Comparison of ENCODE assay signal across 9 mouse cellular contexts in the genomic region with DNA sequence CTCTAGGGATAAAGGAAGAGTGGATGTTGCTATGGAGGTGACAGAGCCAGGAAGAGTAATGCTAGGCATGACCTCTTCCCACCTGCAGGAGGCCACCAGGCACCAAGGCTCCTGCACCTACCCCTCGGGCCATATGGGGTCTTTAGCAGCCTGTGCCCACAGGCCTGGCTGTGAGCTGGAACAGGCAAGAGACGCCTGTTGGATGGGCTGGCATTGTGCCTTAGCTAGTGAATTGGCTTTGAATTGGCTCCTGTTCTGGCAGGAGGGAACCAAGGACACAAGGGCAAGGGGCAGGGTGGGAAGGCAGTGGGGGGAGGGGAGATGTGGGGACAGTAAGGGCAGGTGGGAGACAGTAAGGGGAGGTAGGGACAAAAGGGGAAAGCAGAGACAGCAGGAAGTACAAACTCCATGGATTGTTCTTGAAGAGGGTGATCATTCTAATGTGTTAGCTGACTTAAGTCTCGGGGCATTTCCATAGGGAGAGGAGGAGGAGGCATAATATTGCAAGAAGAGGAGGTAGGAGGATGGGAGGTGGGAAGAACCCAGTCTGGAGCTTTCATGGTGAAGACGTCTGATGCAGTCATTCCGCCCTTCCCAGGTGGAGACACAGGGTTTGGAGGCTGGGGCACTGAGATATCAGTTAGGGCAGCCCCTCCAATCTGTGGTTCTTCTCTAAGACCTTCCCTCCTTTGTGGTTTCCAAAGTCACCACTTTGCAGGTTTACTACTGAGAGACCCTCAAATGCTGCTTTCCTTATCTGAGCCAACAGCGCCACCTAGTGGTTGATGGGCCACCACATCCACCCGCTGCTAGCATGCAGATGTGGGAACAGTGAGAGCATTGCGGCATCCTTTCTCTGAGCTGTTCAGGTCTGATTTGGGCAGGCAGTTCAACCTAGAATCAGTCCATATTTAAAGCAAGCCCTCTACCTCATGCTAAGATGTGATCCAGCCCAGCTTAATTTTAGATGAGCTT.
DNase-seq lines count a peak whose midpoint lies in the region; ATAC-seq lines count a peak whose summit lies in the region.
"Had no signal": no experiment of that assay in that cellular context is flagged by ENCODE, and none has a peak within 500 bp of the region (broad histone marks: within the 10 kb centered on the region; RNA-seq: fewer than 3 reads in every experiment).

No protein-coding gene starts in this region.

- DNase-seq in heart, adult 8-10 months (ENCODE audit: low spot score), result peak; percentile 38
- no peak for DNase-seq in heart, adult 11 months
- peak; percentile 95 to 97 for DNase-seq in cerebellum, postnatal 10 days
- DNase-seq in frontal cortex, postnatal 25 days (ENCODE audit: low spot score in 2 of 2), result peak; percentile 89 to 91
- peak; percentile 18 to 53 for DNase-seq in kidney, adult 8-10 months
- DNase-seq in limb, embryonic 10.5 days (ENCODE audit: low spot score), result peak; percentile 93
- peak; percentile 45 to 85 for DNase-seq in spleen, postnatal 4 days (ENCODE audit: low spot score in 2 of 2)

- H3K4me3 ChIP-seq in limb, embryonic 10.5 days, result no peak overlapping the region
- H3K4me3 ChIP-seq in midbrain, embryonic 16.5 days (ENCODE audit: low read depth, low read length), result no peak overlapping the region
- H3K4me3 ChIP-seq: stomach, embryonic 15.5 days had no signal

- H3K4me2 ChIP-seq in midbrain, embryonic 16.5 days (ENCODE audit: low read length), result no peak overlapping the region
- H3K4me2 ChIP-seq: stomach, embryonic 15.5 days had no signal

- H3K27ac ChIP-seq in limb, embryonic 10.5 days, result no peak overlapping the region
- peak overlapping the region; percentile 45 for H3K27ac ChIP-seq in midbrain, embryonic 16.5 days (ENCODE audit: low read length)
- H3K27ac ChIP-seq: stomach, embryonic 15.5 days had no signal

- no peaks in the 10 kb centered on the region for H3K27me3 ChIP-seq in limb, embryonic 10.5 days (ENCODE audit: low read depth, poor library complexity, severe bottlenecking)
- no peaks in the 10 kb centered on the region for H3K27me3 ChIP-seq in midbrain, embryonic 16.5 days (ENCODE audit: control insufficient read depth, insufficient read depth, low read depth, low read length)
- H3K27me3 ChIP-seq: stomach, embryonic 15.5 days had no signal

- no peaks in the 10 kb centered on the region for H3K9me3 ChIP-seq in limb, embryonic 10.5 days (replicated peaks)
- H3K9me3 ChIP-seq in midbrain, embryonic 16.5 days (replicated peaks; ENCODE audit: control insufficient read depth, low read length, poor library complexity, severe bottlenecking), result no peaks in the 10 kb centered on the region
- H3K9me3 ChIP-seq: stomach, embryonic 15.5 days had no signal

- 37% methylated on average over 8 of the region's 8 CpGs for WGBS in limb, embryonic 10.5 days
- 27% methylated on average over 8 of the region's 8 CpGs for WGBS in midbrain, embryonic 16.5 days

- H3K4me1 ChIP-seq in limb, embryonic 10.5 days, result peaks cover 5% of the 10 kb centered on the region
- peaks cover 5% of the 10 kb centered on the region for H3K4me1 ChIP-seq in midbrain, embryonic 16.5 days (ENCODE audit: control insufficient read depth, insufficient read depth, low read length)
- H3K4me1 ChIP-seq: stomach, embryonic 15.5 days had no signal

- peak; percentile 91 for ATAC-seq in midbrain, embryonic 16.5 days

- H3K36me3 ChIP-seq in limb, embryonic 10.5 days, result no peaks in the 10 kb centered on the region
- peaks cover 11% of the 10 kb centered on the region; the same call in 1 of the 2 replicates for H3K36me3 ChIP-seq in midbrain, embryonic 16.5 days (ENCODE audit: control insufficient read depth, insufficient read depth, low read length)
- H3K36me3 ChIP-seq: stomach, embryonic 15.5 days had no signal

- H3K9ac ChIP-seq in midbrain, embryonic 16.5 days (ENCODE audit: low read depth, low read length), result peak overlapping the region; percentile 58
- H3K9ac ChIP-seq: stomach, embryonic 15.5 days had no signal
